Mouse (Mus musculus) naive thymus-derived CD4-positive, alpha-beta T cell, adult 2 months (primary cell): Measurements from ENCODE around the gene Rbm25.

ENCODE experiments used
- DNase-seq: peaks from one replicate; pipeline ENCODE4 v3.0.0-alpha.2; 2011; ENCODE audit warnings: low read depth

The Rbm25 gene

DNA sequence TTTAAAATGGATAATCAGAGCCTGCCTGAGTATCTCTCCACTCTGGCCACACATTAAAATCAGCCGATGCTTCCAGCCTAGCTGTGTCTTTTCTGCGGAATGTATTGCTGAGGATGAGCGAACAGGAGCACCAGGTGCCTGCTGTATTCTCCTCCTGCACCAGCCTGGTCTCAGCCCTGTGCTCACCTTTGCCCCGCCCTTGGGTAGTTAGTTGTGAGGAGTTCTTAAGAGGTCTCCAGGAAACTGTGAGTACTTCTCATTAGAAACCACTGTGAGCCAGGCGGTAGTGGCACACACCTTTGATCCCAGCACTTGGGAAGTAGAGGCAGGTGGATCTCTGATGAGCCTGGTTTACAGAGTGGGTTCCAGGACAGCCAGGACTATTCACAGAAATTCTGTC, 101.2 kb downstream of the Rbm25 start:
- no peak for DNase-seq
